Mouse (Mus musculus): ENCODE data around the gene Ambp.

DNA sequence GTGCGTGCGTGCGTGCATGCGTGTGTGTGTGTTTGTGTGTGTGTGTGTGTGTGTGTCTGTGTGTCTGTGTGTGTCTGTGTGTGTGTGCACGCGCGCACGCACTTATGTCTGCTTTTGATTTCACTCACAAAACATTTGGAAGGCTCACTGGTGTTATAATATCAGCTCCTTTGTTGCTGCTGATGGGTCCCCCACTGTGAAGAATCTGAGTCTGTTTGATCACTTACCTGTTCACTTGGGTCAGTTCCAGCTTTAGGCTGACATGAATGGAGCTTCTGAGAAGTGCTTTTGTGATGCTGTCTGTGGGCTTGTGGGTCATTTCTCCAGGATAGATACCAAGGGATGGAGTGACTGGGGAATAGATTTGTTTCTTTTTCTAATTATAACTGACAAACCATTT lies 48.9 kb downstream of the Ambp start:
- TF ChIP-seq CTCF (IDR thresholded peaks at IDR 0.05; ENCODE audit: borderline replicate concordance, insufficient read depth, low read depth, low read length): no peak
- no peak for TF ChIP-seq POLR2A (IDR thresholded peaks at IDR 0.05; ENCODE audit: borderline replicate concordance, insufficient read depth, low read length)
